Mouse (Mus musculus): Measurements from ENCODE around the gene Filip1.
A peak's percentile ranks its signal among the peaks of the same experiment; 100 is the strongest.

Filip1 gene

GRCm38 (mm10) chr9:79823856-79824255, 188.8 kb downstream of the Filip1 start:
- no peak for DNase-seq (ENCODE audit: low spot score)

DNA sequence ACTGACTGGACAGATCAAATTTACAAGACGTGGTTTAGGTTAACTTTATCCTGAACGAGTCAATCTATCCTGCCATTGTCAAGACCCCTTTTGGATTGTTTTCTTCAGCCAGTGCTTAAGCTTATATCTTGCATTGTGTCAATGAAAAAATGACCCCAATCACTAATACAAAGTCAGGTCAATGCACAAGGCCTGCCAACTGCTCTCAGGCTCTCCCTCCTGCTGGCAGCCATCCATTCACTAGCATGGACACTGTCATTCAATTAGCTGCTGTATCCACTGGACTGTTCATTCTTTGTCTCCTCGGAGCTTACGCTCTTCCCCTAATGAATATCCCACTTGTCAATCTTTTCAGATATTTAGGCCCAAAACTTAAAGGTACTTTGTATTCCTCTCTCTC, 189.2 kb downstream of the Filip1 start:
- DNase-seq (ENCODE audit: low spot score): no peak

GRCm38 (mm10) chr9:79816464-79816863, 196.2 kb downstream of the Filip1 start:
- no peak for DNase-seq (ENCODE audit: low spot score)

- DNase-seq (ENCODE audit: low spot score): no peak
Observed at GRCm38 (mm10) chr9:79816013-79816412, 196.6 kb downstream of the Filip1 start.

DNA sequence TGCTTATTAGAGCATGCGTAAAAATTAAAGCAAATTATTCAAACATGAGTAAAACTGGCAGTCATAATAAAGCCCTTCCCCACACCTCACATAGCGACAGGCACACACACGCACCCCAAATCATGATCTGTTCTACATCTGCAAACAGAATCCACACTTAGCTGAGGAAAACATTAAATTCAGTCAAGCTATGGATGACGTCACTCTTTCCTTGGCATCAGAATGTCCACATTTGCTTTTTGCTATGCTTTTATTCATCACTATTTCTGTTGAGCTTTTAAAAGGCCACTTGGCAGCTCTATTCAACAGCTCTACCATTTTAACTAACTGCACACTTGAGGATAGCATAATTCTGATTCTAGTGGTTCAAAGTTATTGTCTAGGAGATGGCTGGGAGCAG, 198.1 kb downstream of the Filip1 start:
- no peak for DNase-seq (ENCODE audit: low spot score)

DNA sequence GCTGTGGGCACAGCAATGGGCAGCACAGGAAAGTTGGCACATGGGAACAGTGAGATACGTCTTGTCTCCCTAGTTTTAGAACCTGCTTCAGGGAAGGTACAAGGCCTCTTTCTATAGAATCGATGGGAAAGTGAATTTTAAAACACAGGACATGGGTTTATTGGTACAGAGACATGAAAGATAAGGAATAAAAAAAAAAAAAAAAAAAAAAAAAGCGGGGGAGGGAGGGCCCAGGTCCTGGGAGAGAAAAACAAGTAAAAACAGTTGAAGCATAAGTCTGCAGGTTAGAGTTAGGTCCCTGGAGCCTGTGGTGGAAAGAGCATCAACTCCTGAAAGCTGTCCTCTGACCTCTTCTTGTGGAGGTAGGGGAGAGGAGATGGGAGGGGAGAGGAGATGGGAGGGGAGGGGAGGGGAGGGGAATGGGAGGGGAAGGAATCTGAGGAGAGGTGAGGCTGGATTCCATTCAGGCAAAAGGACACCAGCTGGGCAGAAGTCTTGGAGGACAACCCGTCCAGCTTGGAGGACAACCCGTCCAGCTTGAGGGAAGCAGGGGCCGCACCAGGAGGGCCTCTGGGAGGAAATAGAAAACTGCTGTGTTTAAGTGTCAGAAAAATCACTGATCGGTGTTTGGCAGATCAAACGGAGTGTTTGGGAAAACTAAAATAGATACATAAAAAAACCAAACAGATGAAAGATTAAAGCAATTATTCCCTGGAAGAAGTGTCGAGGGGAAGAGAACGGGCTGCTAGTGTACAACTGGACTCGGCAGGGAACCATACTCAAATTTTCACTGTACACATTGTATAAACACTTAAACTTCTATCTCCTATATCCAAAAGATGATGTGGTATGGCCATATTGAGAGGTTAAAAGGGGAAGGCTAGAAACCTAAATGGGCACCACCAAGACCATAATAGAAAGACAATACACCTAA, 201.4 kb downstream of the Filip1 start:
- DNase-seq (ENCODE audit: low spot score): no peak

GRCm38 (mm10) chr9:79810534-79810933, 202.1 kb downstream of the Filip1 start:
- DNase-seq (ENCODE audit: low spot score): no peak

DNA sequence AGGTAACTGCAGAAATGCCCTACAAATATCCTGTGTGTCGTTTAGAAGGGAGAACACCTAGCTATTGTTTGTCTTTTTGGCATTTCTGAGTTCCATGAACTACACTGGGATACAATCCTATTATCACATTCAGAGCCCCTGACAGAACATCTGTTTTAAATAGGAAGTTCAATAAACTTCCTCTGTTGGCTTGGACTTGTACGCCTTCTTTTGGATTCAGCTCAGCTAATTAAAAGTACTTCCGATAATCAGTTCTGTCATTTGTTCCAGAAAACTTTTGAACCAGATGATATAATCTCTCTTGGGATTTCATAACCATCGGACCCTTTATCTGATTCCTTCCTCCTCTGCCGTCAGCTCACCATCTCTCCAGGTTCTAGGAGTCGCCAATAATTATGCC, 203.2 kb downstream of the Filip1 start:
- no peak for DNase-seq (ENCODE audit: low spot score)

- DNase-seq (ENCODE audit: low spot score): no peak
Observed at GRCm38 (mm10) chr9:79807178-79807577, 205.5 kb downstream of the Filip1 start.

DNA sequence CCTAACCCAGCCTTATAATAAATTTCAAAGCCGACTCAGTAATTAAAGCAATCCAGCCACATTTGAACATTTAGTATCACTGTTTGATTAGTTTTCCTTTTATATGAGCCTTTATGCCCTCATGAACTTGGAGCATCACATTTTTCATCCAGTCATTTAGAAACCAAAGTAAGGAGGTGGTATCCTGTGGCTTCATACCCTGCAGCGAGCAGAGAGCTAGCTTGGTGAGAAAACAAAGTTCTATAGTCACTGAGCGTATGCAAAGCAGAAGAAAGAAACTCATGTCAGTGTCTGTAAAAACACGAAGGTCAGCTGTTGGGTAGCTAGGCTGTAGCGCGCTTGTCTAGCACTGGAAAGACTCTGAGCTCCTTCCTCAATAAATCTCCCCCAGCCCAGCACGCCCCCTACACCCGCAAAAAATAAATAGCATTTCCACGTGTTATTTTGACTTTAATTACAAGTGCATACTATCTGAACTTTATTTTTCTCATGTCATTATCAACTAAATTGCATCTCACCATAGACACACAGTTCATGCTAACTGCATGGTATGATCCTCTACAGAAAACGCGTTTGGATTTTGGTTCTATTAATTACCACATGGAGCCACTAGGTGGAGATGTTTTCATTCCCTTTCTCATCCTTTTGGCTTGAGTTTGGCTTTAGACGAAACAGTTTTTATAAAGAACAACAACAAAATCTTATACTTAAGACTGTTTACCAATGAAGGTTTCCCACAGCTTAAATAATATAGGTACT, 206.2 kb downstream of the Filip1 start:
- DNase-seq (ENCODE audit: low spot score): peak; percentile 54

DNA sequence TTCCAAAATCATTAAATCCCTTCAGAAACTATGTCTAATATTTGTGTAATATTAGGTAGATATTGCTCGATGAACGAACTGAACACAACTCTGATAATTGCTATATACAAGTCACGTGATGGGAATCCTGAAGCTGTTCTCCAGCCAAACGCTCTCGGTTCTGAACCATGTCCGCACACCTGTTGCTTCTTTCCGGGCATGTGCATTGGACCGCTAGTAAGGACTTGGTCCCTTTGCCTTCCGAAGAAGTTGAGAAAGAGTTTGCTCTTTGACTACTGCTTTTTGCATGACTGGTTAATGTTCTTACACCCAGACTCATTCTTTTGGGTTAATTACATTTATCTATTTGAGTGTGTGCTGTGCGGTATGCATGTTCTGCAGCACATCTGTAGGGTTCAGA, 207.2 kb downstream of the Filip1 start:
- no peak for DNase-seq (ENCODE audit: low spot score)

- no peak for DNase-seq (ENCODE audit: low spot score)
Observed at GRCm38 (mm10) chr9:79796461-79797135, 216.1 kb downstream of the Filip1 start.

- DNase-seq (ENCODE audit: low spot score): no peak
Observed at GRCm38 (mm10) chr9:79795076-79795475, 217.6 kb downstream of the Filip1 start.

DNA sequence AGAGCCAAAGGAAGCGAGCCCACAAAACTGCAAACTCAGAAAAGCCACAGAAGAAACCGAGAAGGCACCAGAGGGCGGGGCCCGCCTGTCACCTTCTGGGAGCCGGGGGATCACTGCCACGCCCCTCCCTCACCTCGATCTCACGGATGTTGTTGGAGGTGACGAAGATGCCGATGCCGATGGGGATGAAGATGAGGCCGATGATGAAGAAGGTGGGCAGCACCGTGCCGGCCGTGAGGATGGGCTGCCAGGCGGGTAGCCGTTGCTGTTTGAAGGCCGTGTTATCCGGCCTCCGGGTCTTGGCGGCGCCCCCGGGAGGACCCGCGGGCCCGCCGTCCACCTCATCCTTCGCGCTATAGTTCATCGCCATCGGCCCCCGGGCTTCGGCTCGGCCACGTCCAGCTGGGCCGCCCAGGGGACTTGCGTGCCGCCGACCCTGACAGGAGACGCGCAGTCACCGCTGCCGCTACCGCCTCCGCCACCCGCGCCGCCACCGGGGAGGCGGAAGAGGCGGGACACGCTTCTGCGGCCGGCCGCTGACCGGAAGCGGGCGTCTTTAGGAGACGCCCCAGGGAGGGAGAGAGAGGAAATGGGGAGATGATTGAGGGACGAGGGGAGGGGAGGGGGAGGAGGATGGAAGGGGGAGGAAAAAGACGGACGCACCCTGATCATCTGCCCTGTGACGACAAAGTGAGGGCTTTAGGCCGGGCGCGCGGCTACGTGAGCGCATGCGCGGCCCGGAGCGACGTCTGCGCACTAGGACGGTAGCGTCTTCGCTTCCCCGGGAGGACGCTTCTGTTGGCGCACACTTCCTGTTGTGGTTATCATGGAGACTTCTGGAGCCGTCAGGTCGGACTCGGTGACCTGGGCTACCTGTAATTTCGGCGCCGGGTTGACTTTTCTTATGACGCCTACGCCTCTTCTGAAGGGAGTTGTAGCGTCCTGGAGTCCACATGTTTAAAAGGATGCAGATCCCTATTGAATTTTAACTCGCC, 219.5 kb downstream of the Filip1 start, which contains the start of gene Tmem30a:
Gene Tmem30a, minus strand, starts transcription at position 667 of the 995 bp plus-strand sequence.
- DNase-seq (ENCODE audit: low spot score): peak; percentile 78

DNA sequence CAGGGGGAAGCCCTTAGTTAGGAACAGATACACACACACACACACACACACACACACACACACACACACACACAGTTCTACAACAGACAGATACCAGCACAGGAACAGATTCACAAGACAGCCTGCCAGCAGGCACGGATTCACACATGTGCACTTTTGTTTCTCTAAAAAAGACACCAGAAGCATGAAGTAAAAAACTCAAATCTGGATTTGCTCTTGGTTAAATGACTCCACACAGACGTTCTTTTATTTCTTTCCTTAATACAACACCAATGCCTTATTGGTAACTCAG, 226.9 kb downstream of the Filip1 start:
- DNase-seq (ENCODE audit: low spot score): peak; percentile 48

GRCm38 (mm10) chr9:79784934-79785793, 227.5 kb downstream of the Filip1 start:
- DNase-seq (ENCODE audit: low spot score): no peak

GRCm38 (mm10) chr9:79784439-79784838, 228.2 kb downstream of the Filip1 start:
- no peak for DNase-seq (ENCODE audit: low spot score)

DNA sequence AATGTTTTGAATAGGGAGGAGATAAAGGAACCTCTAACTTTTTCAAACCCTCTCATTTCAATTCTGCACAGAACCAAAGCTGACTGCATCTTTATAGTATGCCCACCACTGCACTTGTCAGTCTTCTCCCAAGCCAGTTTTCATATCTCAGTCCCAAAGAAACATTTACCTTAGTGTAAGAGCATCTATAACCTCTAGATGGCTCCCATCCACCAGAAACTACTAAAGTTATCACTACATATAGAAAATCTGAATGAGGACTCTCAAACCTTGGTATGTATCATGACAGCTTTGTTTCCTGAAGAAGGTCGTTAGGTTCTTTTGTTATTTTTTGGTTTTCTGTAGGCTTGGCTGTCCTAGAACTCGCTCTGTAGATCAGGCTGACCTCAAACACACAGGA, 233.3 kb downstream of the Filip1 start:
- no peak for DNase-seq (ENCODE audit: low spot score)

DNA sequence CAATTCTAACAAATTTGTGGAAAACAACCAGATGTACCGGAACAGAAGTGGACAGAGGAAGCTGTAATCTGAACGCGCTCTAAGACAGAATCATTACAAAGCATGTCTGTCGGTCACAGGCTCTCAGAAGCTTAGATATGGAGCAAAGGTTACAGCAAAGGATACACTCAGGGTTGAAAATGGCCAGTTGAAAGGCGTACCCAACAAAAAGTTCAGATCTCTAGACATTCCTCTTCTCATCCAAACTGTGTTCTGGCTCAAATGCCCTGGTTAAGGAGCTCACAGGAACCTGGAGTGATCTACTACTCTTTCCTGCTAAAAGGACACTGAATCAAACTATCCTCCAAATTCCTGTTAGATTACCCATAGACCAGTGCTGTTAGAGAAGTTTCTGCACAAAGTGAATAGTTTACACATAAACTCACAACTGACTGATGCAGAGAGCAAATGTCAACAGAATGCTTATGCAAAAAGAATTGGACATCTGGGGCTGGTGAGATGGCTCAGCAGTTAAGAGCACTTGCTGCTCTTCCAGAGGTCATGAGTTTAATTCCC, 245.6 kb downstream of the Filip1 start:
- DNase-seq (ENCODE audit: low spot score): no peak

GRCm38 (mm10) chr9:79765329-79765728, 247.3 kb downstream of the Filip1 start:
- DNase-seq (ENCODE audit: low spot score): no peak

Measured in layer of hippocampus, adult 9-10 months (tissue).